Mouse (Mus musculus): Measurements from ENCODE around the gene Eml2. TPM values are rescaled to one million over a fixed set of nuclear protein-coding genes. Genes with fewer than 3 reads are reported as not detected.

The Eml2 gene
- polyA plus RNA-seq, 1 experiment from 2014 or later: 12.3 TPM

DNA sequence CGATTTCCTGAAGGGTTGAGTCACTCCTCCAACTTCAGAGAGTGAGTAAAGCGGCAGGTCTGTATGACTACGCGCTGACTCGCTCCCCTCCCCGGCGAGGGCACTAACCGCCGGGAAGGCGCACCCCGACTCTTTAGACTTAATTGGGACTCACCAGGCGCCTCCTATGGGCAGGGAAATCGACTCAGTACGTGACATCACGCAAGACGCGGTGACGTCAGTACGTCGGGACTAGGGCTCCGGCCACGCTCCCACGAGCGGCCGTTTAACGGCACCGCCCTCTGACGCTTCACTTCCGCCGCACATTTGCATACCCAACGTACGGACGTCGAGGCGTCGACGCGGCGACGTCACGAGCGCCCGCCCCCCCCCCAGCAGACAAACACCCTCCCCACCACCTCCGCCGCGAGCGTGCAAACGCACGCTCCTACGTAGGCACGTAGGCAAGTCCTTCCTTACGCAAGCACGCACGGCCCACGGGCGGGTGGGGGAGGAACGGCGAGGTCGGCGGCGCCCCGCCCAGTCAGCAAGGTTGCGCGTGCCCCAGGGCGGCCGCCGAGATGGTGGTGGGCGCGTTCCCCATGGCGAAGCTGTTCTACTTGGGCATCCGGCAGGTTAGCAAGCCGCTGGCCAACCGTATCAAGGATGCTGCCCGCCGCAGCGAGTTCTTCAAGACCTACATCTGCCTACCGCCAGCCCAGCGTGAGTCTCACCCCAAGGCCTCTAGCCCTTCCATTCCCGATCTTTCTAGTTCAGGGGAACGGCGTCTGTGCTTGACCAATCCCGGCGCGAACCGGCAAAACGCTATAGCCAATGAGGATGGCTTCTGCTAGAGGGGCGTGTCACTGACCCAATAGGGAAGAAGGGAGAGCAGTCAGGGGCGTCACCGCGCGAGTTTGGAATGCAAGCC lies 51.9 kb downstream of the Eml2 start, which contains the start of gene Opa3:
TSS of gene Opa3 (plus strand) at position 452 of the 910 bp plus-strand sequence.
- Histone ChIP-seq H3K4me2 (ENCODE audit: low read length) (peak within 1 kb of the TSS; percentile 91), H3K9me3 (ENCODE audit: control insufficient read depth, low read length) (no peaks in the 10 kb centered on the region), H3K36me3 (ENCODE audit: control insufficient read depth, insufficient read depth, low read length) (no peaks in the 10 kb centered on the region; the same call in 1 of the 2 replicates), H3K27me3 (replicated peaks; ENCODE audit: control insufficient read depth, insufficient read depth, low read length) (no peaks in the 10 kb centered on the region), H3K4me3 (ENCODE audit: low read length) (peak within 1 kb of the TSS; percentile 56), H3K27ac (ENCODE audit: low read depth, low read length) (peak within 1 kb of the TSS; percentile 98), H3K9ac (ENCODE audit: low read depth, low read length) (peak within 1 kb of the TSS; percentile 72), H3K4me1 (ENCODE audit: control insufficient read depth, insufficient read depth, low read depth, low read length) (peaks cover 15% of the 10 kb centered on the region)
- under 1% methylated on average over 83 of the region's 91 CpGs for WGBS
- peak; percentile 94 for ATAC-seq

DNA sequence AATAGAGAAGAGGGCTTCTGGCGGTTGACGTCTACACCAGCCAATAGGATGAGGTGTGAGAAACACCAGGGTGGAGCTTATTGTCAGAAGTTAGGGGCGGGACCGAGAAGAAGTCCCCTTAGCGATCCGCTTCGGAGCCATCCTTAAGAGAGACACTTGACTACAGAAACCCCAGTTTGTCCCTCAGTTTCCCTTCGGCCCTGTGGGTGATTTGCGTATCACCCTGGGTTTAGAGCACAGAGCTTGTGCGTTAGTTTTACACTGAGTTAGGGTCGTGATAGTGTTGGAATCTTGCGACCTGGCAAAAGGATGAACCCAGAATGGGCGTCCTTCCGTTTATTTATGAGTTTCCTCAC lies 52.5 kb downstream of the Eml2 start:
- Histone ChIP-seq H3K9me3 (ENCODE audit: control insufficient read depth, low read length) (no peaks in the 10 kb centered on the region), H3K4me1 (ENCODE audit: control insufficient read depth, insufficient read depth, low read depth, low read length) (peaks cover 15% of the 10 kb centered on the region), H3K27me3 (replicated peaks; ENCODE audit: control insufficient read depth, insufficient read depth, low read length) (no peaks in the 10 kb centered on the region), H3K27ac (ENCODE audit: low read depth, low read length) (peak overlapping the region; percentile 83), H3K36me3 (ENCODE audit: control insufficient read depth, insufficient read depth, low read length) (no peaks in the 10 kb centered on the region), H3K4me2 (ENCODE audit: low read length) (peak overlapping the region; percentile 91), H3K9ac (ENCODE audit: low read depth, low read length) (peak overlapping the region; percentile 71), H3K4me3 (ENCODE audit: low read length) (peak overlapping the region; percentile 56)
- WGBS: 0% methylated on average over 14 of the region's 14 CpGs
- no peak for ATAC-seq

DNA sequence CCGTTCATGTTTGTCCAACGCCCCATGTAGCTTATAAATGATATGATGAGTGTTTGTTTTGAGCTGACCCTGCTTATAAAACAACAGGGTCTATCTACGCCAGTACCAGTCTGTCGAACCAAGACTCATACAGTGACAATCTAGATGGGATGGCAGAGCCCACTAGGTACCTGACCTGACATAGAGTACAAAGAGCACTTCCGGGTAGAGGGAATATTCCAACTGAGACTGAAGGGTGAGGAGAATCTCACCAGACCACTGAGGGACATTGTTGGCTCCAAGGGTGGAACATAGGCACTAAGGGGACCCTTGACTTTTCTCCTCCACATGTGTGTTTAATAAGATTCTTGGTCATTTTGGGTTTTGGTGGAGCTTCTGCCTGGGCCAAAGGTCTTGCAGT lies 53.2 kb downstream of the Eml2 start:
- peak overlapping the region; percentile 71 for H3K9ac ChIP-seq (ENCODE audit: low read depth, low read length)
- no peak for ATAC-seq
- 42% methylated on average over 5 of the region's 5 CpGs for WGBS
- no peaks in the 10 kb centered on the region for H3K36me3 ChIP-seq (ENCODE audit: control insufficient read depth, insufficient read depth, low read length)
- H3K9me3 ChIP-seq (ENCODE audit: control insufficient read depth, low read length): no peaks in the 10 kb centered on the region
- peak overlapping the region; percentile 56 for H3K4me3 ChIP-seq (ENCODE audit: low read length)
- peak overlapping the region; percentile 91 for H3K4me2 ChIP-seq (ENCODE audit: low read length)
- no peak overlapping the region; the same call in 1 of the 2 replicates for H3K27ac ChIP-seq (ENCODE audit: low read depth, low read length)
- H3K27me3 ChIP-seq (replicated peaks; ENCODE audit: control insufficient read depth, insufficient read depth, low read length): no peaks in the 10 kb centered on the region
- H3K4me1 ChIP-seq (ENCODE audit: control insufficient read depth, insufficient read depth, low read depth, low read length): peaks cover 15% of the 10 kb centered on the region

DNA sequence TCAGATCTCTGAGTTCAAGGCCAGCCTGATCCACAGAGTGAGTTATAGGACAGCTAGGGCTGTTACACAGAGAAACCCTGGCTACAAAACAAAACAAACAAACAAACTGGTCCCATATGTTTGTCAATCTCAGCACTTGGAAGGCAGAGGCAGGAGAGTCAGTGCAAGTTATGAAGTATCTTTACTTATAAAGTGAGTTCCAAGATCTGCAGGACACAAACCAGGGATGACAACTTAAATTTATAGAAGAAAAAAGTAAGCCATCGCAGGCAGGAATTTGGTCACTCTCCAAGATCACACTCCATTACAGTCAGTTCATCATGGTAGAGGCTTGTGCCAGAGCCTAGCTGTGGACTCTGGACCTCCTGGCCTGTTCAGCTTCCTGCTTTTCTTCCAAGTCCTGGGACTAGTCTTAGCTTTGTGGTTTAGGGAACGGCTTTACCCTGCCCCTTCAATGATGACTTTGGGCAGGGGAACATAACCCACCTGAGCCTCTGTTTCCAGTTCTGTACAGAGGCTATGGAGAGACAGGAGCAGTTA lies 53.9 kb downstream of the Eml2 start:
- Histone ChIP-seq H3K27ac (ENCODE audit: low read depth, low read length) (no peak overlapping the region), H3K9me3 (ENCODE audit: control insufficient read depth, low read length) (no peaks in the 10 kb centered on the region), H3K4me2 (ENCODE audit: low read length) (no peak overlapping the region), H3K9ac (ENCODE audit: low read depth, low read length) (no peak overlapping the region), H3K4me3 (ENCODE audit: low read length) (no peak overlapping the region), H3K4me1 (ENCODE audit: control insufficient read depth, insufficient read depth, low read depth, low read length) (peaks cover 15% of the 10 kb centered on the region), H3K27me3 (replicated peaks; ENCODE audit: control insufficient read depth, insufficient read depth, low read length) (no peaks in the 10 kb centered on the region), H3K36me3 (ENCODE audit: control insufficient read depth, insufficient read depth, low read length) (no peaks in the 10 kb centered on the region)
- ATAC-seq: no peak
- 93% methylated on average over 2 of the region's 2 CpGs for WGBS

DNA sequence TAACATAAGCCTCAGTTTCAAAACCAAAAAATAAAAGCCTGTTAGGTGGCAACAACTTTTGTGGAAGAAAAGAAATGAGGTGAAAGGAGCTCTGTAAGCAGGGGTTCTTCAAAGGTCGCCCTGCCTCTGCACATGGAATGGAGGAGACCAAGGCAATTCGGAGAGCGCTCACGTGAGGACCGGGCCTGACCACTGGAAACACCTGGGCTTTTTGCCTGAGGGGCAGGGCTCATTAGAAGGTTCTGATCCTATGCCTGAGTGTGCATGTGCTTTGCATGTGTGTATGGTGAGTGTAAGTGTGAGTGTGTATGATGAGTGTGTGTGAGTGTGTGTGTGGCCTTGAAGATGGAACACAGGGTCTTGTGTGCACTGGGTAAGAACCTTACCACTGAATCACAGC lies 54.7 kb downstream of the Eml2 start:
- Histone ChIP-seq H3K4me2 (ENCODE audit: low read length) (no peak overlapping the region), H3K9me3 (ENCODE audit: control insufficient read depth, low read length) (no peaks in the 10 kb centered on the region), H3K36me3 (ENCODE audit: control insufficient read depth, insufficient read depth, low read length) (no peaks in the 10 kb centered on the region), H3K4me3 (ENCODE audit: low read length) (no peak overlapping the region), H3K27me3 (replicated peaks; ENCODE audit: control insufficient read depth, insufficient read depth, low read length) (no peaks in the 10 kb centered on the region), H3K27ac (ENCODE audit: low read depth, low read length) (no peak overlapping the region), H3K4me1 (ENCODE audit: control insufficient read depth, insufficient read depth, low read depth, low read length) (peaks cover 18% of the 10 kb centered on the region), H3K9ac (ENCODE audit: low read depth, low read length) (no peak overlapping the region)
- no peak for ATAC-seq
- 98% methylated on average over 5 of the region's 5 CpGs for WGBS

DNA sequence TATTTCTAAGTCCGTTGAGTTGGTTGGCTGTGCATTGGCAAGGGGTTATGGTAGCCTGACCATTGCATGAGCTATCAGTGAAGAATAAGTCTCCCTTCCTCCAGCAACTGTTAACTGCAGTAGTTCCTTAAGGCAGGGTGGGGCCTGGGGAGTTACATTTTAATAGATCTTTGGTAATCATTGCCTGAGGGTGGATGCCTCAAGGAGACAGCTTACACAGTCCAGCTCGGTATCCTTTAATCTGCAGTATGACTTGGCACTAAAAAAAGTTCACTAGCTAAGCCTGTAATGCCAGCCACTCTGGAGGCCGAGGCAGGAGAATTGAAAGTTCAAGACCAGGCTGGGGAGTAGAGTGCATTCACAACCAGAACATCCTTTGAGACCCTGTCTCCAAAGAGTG lies 55.6 kb downstream of the Eml2 start:
- 91% methylated on average over 3 of the region's 3 CpGs for WGBS
- no peak for ATAC-seq
- H3K9ac ChIP-seq (ENCODE audit: low read depth, low read length): no peak overlapping the region
- H3K27me3 ChIP-seq (replicated peaks; ENCODE audit: control insufficient read depth, insufficient read depth, low read length): no peaks in the 10 kb centered on the region
- H3K27ac ChIP-seq (ENCODE audit: low read depth, low read length): no peak overlapping the region
- H3K36me3 ChIP-seq (ENCODE audit: control insufficient read depth, insufficient read depth, low read length): no peaks in the 10 kb centered on the region
- H3K4me2 ChIP-seq (ENCODE audit: low read length): no peak overlapping the region
- H3K9me3 ChIP-seq (ENCODE audit: control insufficient read depth, low read length): no peaks in the 10 kb centered on the region
- peaks cover 21% of the 10 kb centered on the region for H3K4me1 ChIP-seq (ENCODE audit: control insufficient read depth, insufficient read depth, low read depth, low read length)
- H3K4me3 ChIP-seq (ENCODE audit: low read length): no peak overlapping the region

DNA sequence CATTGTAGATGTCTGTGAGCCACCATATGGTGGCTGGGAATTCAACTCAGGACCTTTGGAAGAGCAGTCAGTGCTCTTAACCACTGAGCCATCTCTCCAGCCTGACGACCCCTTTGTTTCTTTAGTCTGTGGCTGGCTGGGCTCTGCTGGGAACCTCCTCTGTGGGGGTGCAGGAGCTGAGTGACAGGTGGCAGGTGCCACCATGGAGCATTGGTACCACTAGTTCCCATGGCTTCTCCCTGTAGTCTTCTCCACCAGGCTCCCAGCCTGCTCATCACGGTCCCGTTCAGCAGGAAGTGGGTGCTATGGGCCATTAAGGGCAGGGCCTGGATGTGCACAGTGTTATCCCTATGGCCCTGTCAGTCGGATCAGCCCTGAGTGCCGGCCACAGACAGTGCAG lies 58.4 kb downstream of the Eml2 start:
- 79% methylated on average over 5 of the region's 5 CpGs for WGBS
- Histone ChIP-seq H3K9me3 (ENCODE audit: control insufficient read depth, low read length) (no peaks in the 10 kb centered on the region), H3K36me3 (ENCODE audit: control insufficient read depth, insufficient read depth, low read length) (no peaks in the 10 kb centered on the region), H3K4me1 (ENCODE audit: control insufficient read depth, insufficient read depth, low read depth, low read length) (peaks cover 12% of the 10 kb centered on the region), H3K27me3 (replicated peaks; ENCODE audit: control insufficient read depth, insufficient read depth, low read length) (no peaks in the 10 kb centered on the region), H3K4me3 (ENCODE audit: low read length) (no peak overlapping the region), H3K4me2 (ENCODE audit: low read length) (no peak overlapping the region), H3K27ac (ENCODE audit: low read depth, low read length) (no peak overlapping the region), H3K9ac (ENCODE audit: low read depth, low read length) (no peak overlapping the region)
- no peak for ATAC-seq

DNA sequence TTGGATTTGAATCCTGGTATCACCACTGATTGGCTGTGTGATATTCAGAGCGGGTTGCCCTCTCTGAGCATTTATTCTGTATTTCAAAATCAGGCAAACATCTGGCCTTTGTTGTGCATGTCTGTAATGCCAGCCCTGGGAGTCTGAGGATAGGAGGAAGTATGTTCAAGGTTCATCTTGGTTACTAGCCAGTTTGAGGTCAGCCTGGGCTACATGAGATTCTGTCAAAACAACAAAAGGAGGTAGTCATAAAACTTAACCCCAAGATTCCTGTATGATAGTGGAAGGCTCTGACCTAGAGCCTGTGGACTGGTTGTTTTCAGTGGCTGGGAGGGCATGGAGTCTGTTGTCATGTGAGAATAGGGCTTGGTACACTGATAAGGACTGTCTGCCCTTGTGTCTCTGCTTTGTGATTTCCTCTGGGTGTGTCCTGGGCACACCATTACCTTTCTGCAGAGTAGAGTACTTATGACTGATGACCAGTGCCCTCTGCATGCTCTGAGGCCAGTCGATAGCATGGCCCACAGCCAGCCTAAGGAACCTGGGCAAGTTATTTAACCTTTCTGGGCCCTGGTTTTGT lies 59.0 kb downstream of the Eml2 start:
- H3K36me3 ChIP-seq (ENCODE audit: control insufficient read depth, insufficient read depth, low read length): no peaks in the 10 kb centered on the region

DNA sequence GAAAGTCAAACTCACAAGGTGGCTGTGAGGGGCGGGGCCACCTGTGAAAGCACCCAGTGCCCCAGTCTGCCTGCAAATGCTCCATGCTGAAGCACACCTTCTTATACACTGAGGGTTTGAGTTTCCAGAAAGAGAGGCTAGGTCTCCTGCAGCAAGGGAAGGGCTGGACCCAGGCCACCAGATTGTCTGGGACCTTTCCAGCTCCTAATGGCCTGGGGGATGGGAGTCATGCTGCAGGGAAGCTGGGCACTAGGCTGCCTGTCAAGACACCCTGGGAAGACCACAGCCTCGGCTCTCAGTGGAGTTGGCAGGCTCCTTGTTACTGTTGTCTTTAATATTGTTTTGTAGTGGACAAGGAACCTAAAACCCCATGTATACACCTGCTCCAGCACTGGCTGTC lies 60.2 kb downstream of the Eml2 start:
- no peak overlapping the region for H3K9ac ChIP-seq (ENCODE audit: low read depth, low read length)
- peaks cover 10% of the 10 kb centered on the region for H3K4me1 ChIP-seq (ENCODE audit: control insufficient read depth, insufficient read depth, low read depth, low read length)
- no peaks in the 10 kb centered on the region for H3K36me3 ChIP-seq (ENCODE audit: control insufficient read depth, insufficient read depth, low read length)
- no peak overlapping the region for H3K4me3 ChIP-seq (ENCODE audit: low read length)
- peak overlapping the region; percentile 17; the same call in 1 of the 2 replicates for H3K27ac ChIP-seq (ENCODE audit: low read depth, low read length)
- H3K9me3 ChIP-seq (ENCODE audit: control insufficient read depth, low read length): no peaks in the 10 kb centered on the region
- ATAC-seq: no peak
- no peaks in the 10 kb centered on the region for H3K27me3 ChIP-seq (replicated peaks; ENCODE audit: control insufficient read depth, insufficient read depth, low read length)
- WGBS: 65% methylated on average over 2 of the region's 2 CpGs
- H3K4me2 ChIP-seq (ENCODE audit: low read length): no peak overlapping the region

More for the DNA sequence above, 59.0 kb downstream of the Eml2 start:
- ATAC-seq: no peak
- 96% methylated on average over 2 of the region's 2 CpGs for WGBS
- peaks cover 10% of the 10 kb centered on the region for H3K4me1 ChIP-seq (ENCODE audit: control insufficient read depth, insufficient read depth, low read depth, low read length)
- no peak overlapping the region for H3K4me3 ChIP-seq (ENCODE audit: low read length)
- no peak overlapping the region for H3K27ac ChIP-seq (ENCODE audit: low read depth, low read length)
- H3K27me3 ChIP-seq (replicated peaks; ENCODE audit: control insufficient read depth, insufficient read depth, low read length): no peaks in the 10 kb centered on the region
- no peak overlapping the region for H3K9ac ChIP-seq (ENCODE audit: low read depth, low read length)
- H3K4me2 ChIP-seq (ENCODE audit: low read length): no peak overlapping the region
- H3K9me3 ChIP-seq (ENCODE audit: control insufficient read depth, low read length): no peaks in the 10 kb centered on the region

Data from hindbrain, embryonic 16.5 days (tissue).